Mouse (Mus musculus): Measurements from ENCODE around the gene Ppp1r27.

DNA sequence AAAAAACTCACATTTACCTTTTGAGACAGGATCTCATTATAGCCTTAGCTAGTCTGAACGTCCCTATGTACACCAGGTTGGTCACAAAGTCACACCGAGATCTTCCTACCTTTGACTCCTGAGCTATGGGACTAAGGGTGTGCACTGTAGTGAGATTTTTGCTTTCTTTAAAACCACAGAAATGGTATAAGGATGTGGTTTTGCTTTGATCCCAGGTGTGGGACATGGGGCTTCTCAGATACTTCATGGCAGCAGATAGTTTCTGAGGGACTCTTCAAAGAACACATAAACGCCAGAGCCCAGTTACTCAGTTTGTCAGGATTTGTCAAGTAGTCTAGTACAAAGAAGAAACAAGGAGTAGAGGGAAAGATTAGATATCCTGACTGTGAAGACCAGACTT, 49.8 kb upstream of the Ppp1r27 start:
- TF ChIP-seq POLR2A (IDR thresholded peaks at IDR 0.05; ENCODE audit: borderline replicate concordance, insufficient read depth, low read length): no peak
- TF ChIP-seq CTCF (IDR thresholded peaks at IDR 0.05; ENCODE audit: borderline replicate concordance, insufficient read depth, low read depth, low read length): no peak
